Mouse (Mus musculus): ENCODE results near the gene Higd1a. TPM values are rescaled to one million over a fixed set of nuclear protein-coding genes. Genes with fewer than 3 reads are reported as not detected.

Higd1a gene
- total RNA-seq, 2 experiments from 2014 or later: 85.6 to 87.3 TPM

GRCm38 (mm10) chr9:121882015-121882457 lies 23.9 kb upstream of the Higd1a start:
- no peak for DNase-seq (ENCODE audit: low spot score in 2 of 2)
- intact Hi-C loops (cut with DNase I): loop anchor here (5.0 kb wide), 1 partner anchor 45 kb away; no protein-coding TSS in a partner anchor

DNA sequence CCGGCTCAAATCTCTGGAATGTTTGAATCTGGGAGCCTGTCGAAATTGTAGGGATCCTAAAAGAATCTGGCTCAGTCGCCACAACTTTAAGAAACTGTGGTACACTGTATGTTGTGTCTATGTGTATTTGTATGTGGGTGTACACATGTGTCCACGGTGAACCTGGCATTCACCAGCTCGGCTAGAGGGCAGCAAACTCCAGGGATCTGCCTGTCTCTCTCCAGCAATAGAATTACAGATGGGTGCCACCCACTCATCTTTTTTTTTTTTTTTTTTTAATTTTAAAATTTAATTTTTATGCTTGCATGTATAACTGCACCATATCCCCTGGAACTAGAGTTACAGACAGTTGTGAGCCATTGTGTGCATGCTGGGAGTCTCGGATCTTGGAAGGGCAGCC lies 23.1 kb upstream of the Higd1a start:
- DNase-seq (ENCODE audit: low spot score in 2 of 2): peak; percentile 39 to 47
- intact Hi-C loops (cut with DNase I): loop anchor here (5.0 kb wide), 1 partner anchor 46 kb away; no protein-coding TSS in a partner anchor

GRCm38 (mm10) chr9:121880840-121881239 lies 22.7 kb upstream of the Higd1a start:
- intact Hi-C loops (cut with DNase I): loop anchor here (5.0 kb wide), 1 partner anchor 46 kb away; no protein-coding TSS in a partner anchor
- DNase-seq (ENCODE audit: low spot score in 2 of 2): peak; percentile 61 to 72

DNA sequence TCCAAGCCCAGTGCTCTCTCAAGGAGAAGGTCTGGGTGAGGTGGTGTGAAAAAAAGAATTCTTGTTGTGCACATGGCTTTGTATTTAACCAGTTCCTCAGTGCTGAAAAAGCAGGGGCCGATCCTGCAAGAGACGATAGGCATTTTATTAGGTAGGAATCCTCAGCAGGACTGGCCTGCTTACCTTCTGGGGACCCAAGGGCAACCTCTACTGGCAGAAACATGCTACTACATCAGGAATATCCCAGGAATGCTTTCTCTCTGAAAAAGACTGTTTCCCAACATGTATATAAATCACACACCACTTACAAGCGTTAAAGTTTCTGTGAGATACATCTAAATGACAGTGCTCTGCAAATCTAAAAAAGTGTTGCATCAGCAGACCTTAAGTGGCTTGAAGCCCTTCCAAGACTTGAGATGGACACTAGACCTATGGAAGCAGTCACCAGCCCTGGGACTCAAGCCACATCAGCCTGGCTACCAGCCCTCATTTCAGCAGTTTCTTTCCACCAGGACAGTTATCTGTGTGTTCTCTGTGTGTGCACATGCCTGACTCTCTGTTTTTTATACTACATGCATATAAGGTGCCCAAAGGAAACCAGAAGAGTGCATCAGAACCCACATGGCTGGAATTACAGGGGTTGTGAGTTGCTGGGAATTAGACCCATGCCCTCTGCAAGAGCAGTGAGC lies 19.0 kb upstream of the Higd1a start:
- intact Hi-C loops (cut with DNase I): loop anchor here (1.0 to 5.0 kb wide), 2 partner anchors 31 to 45 kb away; no protein-coding TSS in a partner anchor
- peak; percentile 28 to 60 for DNase-seq (ENCODE audit: low spot score in 2 of 2)

- intact Hi-C loops (cut with DNase I): no loop called here
- DNase-seq (ENCODE audit: low spot score in 2 of 2): no peak
These were observed 15.4 kb upstream of the Higd1a start for GRCm38 (mm10) chr9:121873578-121873977.

GRCm38 (mm10) chr9:121872062-121872683 lies 14.0 kb upstream of the Higd1a start:
- intact Hi-C loops (cut with DNase I): no loop called here
- no peak for DNase-seq (ENCODE audit: low spot score in 2 of 2)

- intact Hi-C loops (cut with DNase I): no loop called here
- no peak for DNase-seq (ENCODE audit: low spot score in 2 of 2)
These were observed 11.9 kb upstream of the Higd1a start for GRCm38 (mm10) chr9:121869973-121870515.

DNA sequence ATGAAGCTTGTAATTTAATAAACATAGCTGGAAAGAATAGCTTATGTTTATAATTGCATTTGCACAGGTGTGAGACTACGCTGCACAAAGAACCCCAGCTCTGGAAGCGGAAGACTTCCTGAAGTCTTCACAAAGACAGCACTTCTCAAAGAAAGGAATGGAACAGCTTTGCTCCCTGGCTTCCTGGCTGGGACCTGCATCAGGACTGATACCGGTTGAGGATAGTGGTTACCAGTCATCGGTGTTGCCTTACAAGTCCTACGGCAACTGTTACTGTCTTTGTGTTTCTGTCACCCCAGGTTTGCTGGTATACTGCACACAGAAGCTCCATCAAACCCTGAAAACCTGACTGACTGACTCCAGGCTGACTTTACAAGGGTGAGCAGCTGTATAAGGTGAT lies 11.3 kb upstream of the Higd1a start:
- intact Hi-C loops (cut with DNase I): no loop called here
- DNase-seq (ENCODE audit: low spot score in 2 of 2): no peak

GRCm38 (mm10) chr9:121868236-121868635 lies 10.1 kb upstream of the Higd1a start:
- DNase-seq (ENCODE audit: low spot score in 2 of 2): no peak
- intact Hi-C loops (cut with DNase I): no loop called here

GRCm38 (mm10) chr9:121867632-121868031 lies 9.5 kb upstream of the Higd1a start:
- no peak for DNase-seq (ENCODE audit: low spot score in 2 of 2)
- intact Hi-C loops (cut with DNase I): no loop called here

GRCm38 (mm10) chr9:121865425-121866008 lies 7.4 kb upstream of the Higd1a start:
- DNase-seq (ENCODE audit: low spot score in 2 of 2): no peak
- intact Hi-C loops (cut with DNase I): no loop called here

- DNase-seq (ENCODE audit: low spot score in 2 of 2): no peak
- intact Hi-C loops (cut with DNase I): no loop called here
These were observed 6.7 kb upstream of the Higd1a start for GRCm38 (mm10) chr9:121864837-121865236.

DNA sequence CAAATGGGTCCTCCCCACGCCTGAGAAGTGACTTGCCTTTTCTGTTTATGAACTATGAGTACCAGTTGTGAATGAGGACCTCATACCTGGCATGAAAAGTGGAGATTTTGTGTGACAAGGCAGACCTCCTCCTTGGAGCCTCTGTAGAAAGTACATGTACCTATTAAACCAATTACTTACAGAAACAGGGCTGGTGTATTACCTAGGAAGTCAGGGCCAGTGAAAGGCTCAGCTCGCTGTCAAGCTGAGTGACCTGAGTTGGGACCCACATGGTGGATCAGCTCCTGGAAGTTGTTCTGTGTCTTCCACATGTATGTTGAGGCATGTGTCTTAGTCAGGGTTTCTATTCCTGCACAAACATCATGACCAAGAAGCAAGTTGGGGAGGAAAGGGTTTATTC lies 2.8 kb upstream of the Higd1a start:
- intact Hi-C loops (cut with DNase I): no loop called here
- DNase-seq (ENCODE audit: low spot score in 2 of 2): no peak

DNA sequence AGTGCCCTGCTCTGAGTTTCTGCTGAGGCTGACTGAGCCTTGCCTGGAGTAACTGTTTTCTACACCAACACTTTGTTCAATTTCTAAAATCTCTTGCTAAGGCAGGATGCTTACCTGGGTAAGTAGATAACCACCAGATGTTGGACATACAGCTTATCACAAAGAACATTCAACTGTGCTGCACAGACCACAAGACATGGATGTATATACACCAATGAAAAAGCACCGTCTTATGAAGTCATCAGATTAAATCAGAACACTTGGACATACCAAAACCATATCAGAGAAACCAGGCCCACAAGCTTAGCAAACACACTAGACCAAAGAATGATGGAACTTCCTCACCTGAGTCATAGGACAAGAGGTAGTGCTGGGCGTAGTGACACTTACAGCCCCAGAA lies 1.2 kb upstream of the Higd1a start:
- intact Hi-C loops (cut with DNase I): no loop called here
- DNase-seq (ENCODE audit: low spot score in 2 of 2): no peak

GRCm38 (mm10) chr9:121857474-121858152 lies 549 bp downstream of the Higd1a start:
- intact Hi-C loops (cut with DNase I): no loop called here
- peak; percentile 98 to 99 for DNase-seq (ENCODE audit: low spot score in 2 of 2)

GRCm38 (mm10) chr9:121856649-121857416 lies 1.3 kb downstream of the Higd1a start:
- no peak for DNase-seq (ENCODE audit: low spot score in 2 of 2)
- intact Hi-C loops (cut with DNase I): no loop called here

GRCm38 (mm10) chr9:121854246-121854645 lies 3.9 kb downstream of the Higd1a start:
- intact Hi-C loops (cut with DNase I): no loop called here

GRCm38 (mm10) chr9:121847842-121848241 lies 10.3 kb downstream of the Higd1a start:
- DNase-seq (ENCODE audit: low spot score in 2 of 2): no peak
- intact Hi-C loops (cut with DNase I): loop anchor here (5.0 kb wide), 1 partner anchor 139 kb away; no protein-coding TSS in a partner anchor

More at GRCm38 (mm10) chr9:121854246-121854645, 3.9 kb downstream of the Higd1a start:
- DNase-seq (ENCODE audit: low spot score in 2 of 2): no peak

DNA sequence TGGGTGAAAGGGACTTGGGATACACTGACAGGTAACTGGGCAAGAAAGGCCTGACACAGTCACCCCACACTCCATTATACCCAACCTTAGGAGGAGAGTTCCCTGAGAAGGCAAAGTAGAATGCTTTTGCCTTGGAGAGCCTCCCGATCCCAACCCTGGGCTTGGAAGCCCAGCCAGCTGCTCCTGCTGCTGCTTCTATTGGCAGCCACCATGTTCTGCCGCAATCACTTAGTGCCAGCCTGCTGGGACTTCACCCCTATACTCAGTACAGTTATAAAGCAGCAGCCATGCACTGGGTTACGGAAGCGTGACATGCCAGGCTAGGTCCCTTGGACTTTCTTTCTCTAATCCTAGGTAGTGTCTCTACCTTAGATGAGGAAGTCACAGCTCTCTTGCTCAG lies 11.0 kb downstream of the Higd1a start:
- intact Hi-C loops (cut with DNase I): loop anchor here (5.0 kb wide), 1 partner anchor 140 kb away; no protein-coding TSS in a partner anchor
- DNase-seq (ENCODE audit: low spot score in 2 of 2): no peak

Measured in left cerebral cortex, postnatal 36 days (tissue).